Mouse (Mus musculus) intestine, postnatal 0 days (tissue): ENCODE results near the gene Olfr1033. TPM values are rescaled to one million over a fixed set of nuclear protein-coding genes. Genes with fewer than 3 reads are reported as not detected.
"Not testable (repeated sequence)": the region's sequence is repeated elsewhere in the genome, so short reads cannot be mapped to it uniquely, and the experiment has no call there.

ENCODE experiments used
- ATAC-seq: fragments of 200-750 bp; cut with Nextera tagmentation; 2 replicates; pipeline ENCODE4 v1.8.0; 2017; ENCODE audit warnings: mild to moderate bottlenecking, moderate TSS enrichment, moderate library complexity
- H3K27ac ChIP-seq: fragments of 300-500 bp; sonication (generic); 2 replicates; pipeline ENCODE4 v1.5.1; 2014; ENCODE audit warnings: mild to moderate bottlenecking, low read depth, low read length, moderate library complexity
- H3K27me3 ChIP-seq: fragments of 300-500 bp; sonication (generic); replicated peaks from 2 replicates; pipeline ENCODE4 v1.6.1; 2014; ENCODE audit warnings: low read length, mixed read lengths; ENCODE audit not compliant: control insufficient read depth, insufficient read depth
- H3K36me3 ChIP-seq: fragments of 300-500 bp; sonication (generic); 2 replicates; pipeline ENCODE4 v1.6.1; 2014; ENCODE audit warnings: mild to moderate bottlenecking, moderate library complexity; ENCODE audit not compliant: control insufficient read depth, insufficient read depth
- H3K4me1 ChIP-seq: fragments of 300-500 bp; sonication (generic); replicated peaks from 2 replicates; pipeline ENCODE4 v1.6.1; 2014; ENCODE audit warnings: antibody characterized with exemption, low read length, mixed read lengths; ENCODE audit not compliant: control insufficient read depth, insufficient read depth
- H3K4me2 ChIP-seq: fragments of 300-500 bp; sonication (generic); replicated peaks from 2 replicates; pipeline ENCODE4 v1.6.1; 2014; ENCODE audit warnings: low read depth, mild to moderate bottlenecking, moderate library complexity
- H3K4me3 ChIP-seq: fragments of 300-500 bp; sonication (generic); 2 replicates; pipeline ENCODE4 v1.5.1; 2014; ENCODE audit warnings: low read depth, low read length
- H3K9ac ChIP-seq: fragments of 300-500 bp; sonication (generic); 2 replicates; pipeline ENCODE4 v1.6.1; 2014; ENCODE audit warnings: mild to moderate bottlenecking, low read depth, low read length
- H3K9me3 ChIP-seq: fragments of 300-500 bp; sonication (generic); 2 replicates; pipeline ENCODE4 v1.6.1; 2016; ENCODE audit warnings: mixed run types; ENCODE audit not compliant: control insufficient read depth
- CTCF ChIP-seq: sonication (generic); IDR thresholded peaks from 2 replicates; pipeline ENCODE4 v1.5.1; 2016; ENCODE audit warnings: low read depth, mild to moderate bottlenecking, control low read depth, antibody characterized with exemption, moderate library complexity
- WGBS: fragments of 180-500 bp; shearing (Covaris S2); extraction: QIAGEN DNeasy Blood & Tissue Kit; methylation state at CpG from one replicate; pipeline ENCODE4 v1.1.7; 2014; 5-methylcytosine and 5-hydroxymethylcytosine counted together
- polyA plus RNA-seq: library from polyadenylated mRNA; unstranded; fragments of >200 nt; fragmentation: Nextera tagmentation; extraction: Ambion mirVana; gene quantifications from 2 replicates; pipeline ENCODE4 v1.2.1, GENCODE M21; 2015

The Olfr1033 gene
- 1.3 and 1.5 TPM in 2 replicates for polyA plus RNA-seq

- H3K36me3 ChIP-seq, H3K9ac ChIP-seq, H3K27ac ChIP-seq, H3K4me1 ChIP-seq, ATAC-seq, H3K27me3 ChIP-seq, H3K9me3 ChIP-seq: not testable (repeated sequence)
- under 1% methylated on average over 10 of the region's 11 CpGs for whole genome bisulfite sequencing
- Histone ChIP-seq H3K4me2 (peak within 1 kb of the TSS; percentile 55), H3K4me3 (peak within 1 kb of the TSS; percentile 31)
These were observed at the start of gene Olfr1033 for GRCm38 (mm10) chr2:86020406-86020805. Olfr1033 (plus strand) TSS chr2:86020633.

GRCm38 (mm10) chr2:85973595-85973994 lies 46.8 kb upstream of the Olfr1033 start, which contains the start of gene Olfr1029:
Olfr1029 (plus strand) TSS chr2:85973895.
- no peak within 1 kb of the TSS for H3K4me2 ChIP-seq
- no peaks in the 10 kb centered on the region for H3K36me3 ChIP-seq
- H3K9me3 ChIP-seq, result no peaks in the 10 kb centered on the region
- H3K4me3 ChIP-seq, result no peak within 1 kb of the TSS
- WGBS, result 83% methylated on average over 2 of the region's 2 CpGs
- H3K9ac ChIP-seq, result no peak within 1 kb of the TSS
- no peak for ATAC-seq
- no peaks in the 10 kb centered on the region for H3K27me3 ChIP-seq
- H3K4me1 ChIP-seq, result no peaks in the 10 kb centered on the region
- TF ChIP-seq CTCF, result no peak
- H3K27ac ChIP-seq, result no peak within 1 kb of the TSS

- Histone ChIP-seq H3K4me1 (no peaks in the 10 kb centered on the region), H3K9ac (no peak within 1 kb of the TSS), H3K27ac (no peak within 1 kb of the TSS), H3K4me2 (no peak within 1 kb of the TSS), H3K4me3 (no peak within 1 kb of the TSS), H3K36me3 (no peaks in the 10 kb centered on the region), H3K9me3 (no peaks in the 10 kb centered on the region), H3K27me3 (no peaks in the 10 kb centered on the region)
- ATAC-seq, result no peak
- TF ChIP-seq CTCF, result no peak
- WGBS, result 77% methylated on average over 1 of the region's 1 CpGs
These were observed 41.5 kb upstream of the Olfr1033 start, which contains the start of gene Olfr1030 for GRCm38 (mm10) chr2:85978976-85979375. Olfr1030 (plus strand) TSS chr2:85979276.

- no peak within 1 kb of the TSS for H3K27ac ChIP-seq
- H3K4me1 ChIP-seq, result no peaks in the 10 kb centered on the region
- H3K4me2 ChIP-seq, result no peak within 1 kb of the TSS
- no peak for ATAC-seq
- WGBS, result 50% methylated on average over 3 of the region's 3 CpGs
- no peaks in the 10 kb centered on the region for H3K9me3 ChIP-seq
- no peak within 1 kb of the TSS for H3K9ac ChIP-seq
- TF ChIP-seq CTCF, result no peak
- no peaks in the 10 kb centered on the region for H3K36me3 ChIP-seq
- H3K27me3 ChIP-seq, result no peaks in the 10 kb centered on the region
- no peak within 1 kb of the TSS for H3K4me3 ChIP-seq
These were observed 30.4 kb upstream of the Olfr1033 start, which contains the start of gene Olfr1031 for GRCm38 (mm10) chr2:85990004-85990403. Olfr1031 (plus strand) TSS chr2:85990304.

GRCm38 (mm10) chr2:86005240-86005639 lies 15.2 kb upstream of the Olfr1033 start, which contains the start of gene Olfr1032:
Olfr1032 (plus strand) TSS chr2:86005540.
- Histone ChIP-seq H3K4me3 (no peak within 1 kb of the TSS), H3K36me3 (no peaks in the 10 kb centered on the region), H3K27ac (no peak within 1 kb of the TSS), H3K4me2 (no peak within 1 kb of the TSS), H3K4me1 (no peaks in the 10 kb centered on the region), H3K9me3 (no peaks in the 10 kb centered on the region), H3K9ac (no peak within 1 kb of the TSS), H3K27me3 (no peaks in the 10 kb centered on the region)
- no peak for TF ChIP-seq CTCF
- 81% methylated on average over 7 of the region's 7 CpGs for WGBS
- ATAC-seq, result no peak

- H3K9me3 ChIP-seq, H3K4me2 ChIP-seq, H3K27ac ChIP-seq, ATAC-seq, H3K4me3 ChIP-seq, H3K9ac ChIP-seq, H3K27me3 ChIP-seq, H3K4me1 ChIP-seq, H3K36me3 ChIP-seq: not testable (repeated sequence)
- WGBS, result 48% methylated on average over 3 of the region's 9 CpGs
These were observed 1.1 kb downstream of the Olfr1033 start for GRCm38 (mm10) chr2:86021518-86021917.

GRCm38 (mm10) chr2:86045561-86045960 lies 25.1 kb downstream of the Olfr1033 start, which contains the start of gene Olfr1034:
Olfr1034 (plus strand) TSS chr2:86045861.
- Histone ChIP-seq H3K27ac (no peak within 1 kb of the TSS), H3K36me3 (no peaks in the 10 kb centered on the region), H3K9me3 (no peaks in the 10 kb centered on the region), H3K4me2 (no peak within 1 kb of the TSS), H3K4me3 (no peak within 1 kb of the TSS), H3K9ac (no peak within 1 kb of the TSS), H3K27me3 (no peaks in the 10 kb centered on the region), H3K4me1 (no peaks in the 10 kb centered on the region)
- ATAC-seq, result no peak
- TF ChIP-seq CTCF, result no peak

GRCm38 (mm10) chr2:86050777-86051176 lies 30.3 kb downstream of the Olfr1033 start:
- H3K27ac ChIP-seq, H3K4me1 ChIP-seq, H3K4me3 ChIP-seq, H3K4me2 ChIP-seq, ATAC-seq, H3K27me3 ChIP-seq, H3K9ac ChIP-seq, H3K9me3 ChIP-seq, H3K36me3 ChIP-seq: not testable (repeated sequence)

- not testable (repeated sequence) for H3K36me3 ChIP-seq, H3K27ac ChIP-seq, H3K9me3 ChIP-seq, H3K4me3 ChIP-seq, H3K4me2 ChIP-seq, H3K4me1 ChIP-seq, H3K9ac ChIP-seq, ATAC-seq, H3K27me3 ChIP-seq
- WGBS, result 98% methylated on average over 2 of the region's 2 CpGs
These were observed 43.3 kb downstream of the Olfr1033 start for GRCm38 (mm10) chr2:86063766-86064165.
